Mouse (Mus musculus) ZHBTc4 (cell line): ENCODE results near the gene Ankrd13d.

Experiments used
- DNase-seq: peaks from one replicate; pipeline ENCODE4 v3.0.0-alpha.2; 2011; ENCODE audit warnings: low read depth, low spot score

The Ankrd13d gene

GRCm38 (mm10) chr19:4227894-4228678 is 54.9 kb downstream of the Ankrd13d start:
- DNase-seq: peak; percentile 91

GRCm38 (mm10) chr19:4227446-4227845 is 55.5 kb downstream of the Ankrd13d start:
- peak; percentile 55 for DNase-seq

GRCm38 (mm10) chr19:4226779-4227178 is 56.2 kb downstream of the Ankrd13d start:
- no peak for DNase-seq

DNA sequence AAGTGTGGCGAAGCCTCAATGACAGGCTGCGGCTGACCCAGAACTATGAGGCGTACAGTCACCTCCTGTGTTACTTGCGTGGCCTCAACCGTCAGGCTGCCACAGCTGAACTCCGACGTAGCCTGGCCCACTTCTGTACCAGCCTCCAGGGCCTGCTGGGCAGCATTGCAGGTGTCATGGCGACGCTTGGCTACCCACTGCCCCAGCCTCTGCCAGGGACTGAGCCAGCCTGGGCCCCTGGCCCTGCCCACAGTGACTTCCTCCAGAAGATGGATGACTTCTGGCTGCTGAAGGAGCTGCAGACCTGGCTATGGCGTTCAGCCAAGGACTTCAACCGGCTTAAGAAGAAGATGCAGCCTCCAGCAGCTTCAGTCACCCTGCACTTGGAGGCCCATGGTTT is 60.8 kb downstream of the Ankrd13d start:
- DNase-seq: no peak

DNA sequence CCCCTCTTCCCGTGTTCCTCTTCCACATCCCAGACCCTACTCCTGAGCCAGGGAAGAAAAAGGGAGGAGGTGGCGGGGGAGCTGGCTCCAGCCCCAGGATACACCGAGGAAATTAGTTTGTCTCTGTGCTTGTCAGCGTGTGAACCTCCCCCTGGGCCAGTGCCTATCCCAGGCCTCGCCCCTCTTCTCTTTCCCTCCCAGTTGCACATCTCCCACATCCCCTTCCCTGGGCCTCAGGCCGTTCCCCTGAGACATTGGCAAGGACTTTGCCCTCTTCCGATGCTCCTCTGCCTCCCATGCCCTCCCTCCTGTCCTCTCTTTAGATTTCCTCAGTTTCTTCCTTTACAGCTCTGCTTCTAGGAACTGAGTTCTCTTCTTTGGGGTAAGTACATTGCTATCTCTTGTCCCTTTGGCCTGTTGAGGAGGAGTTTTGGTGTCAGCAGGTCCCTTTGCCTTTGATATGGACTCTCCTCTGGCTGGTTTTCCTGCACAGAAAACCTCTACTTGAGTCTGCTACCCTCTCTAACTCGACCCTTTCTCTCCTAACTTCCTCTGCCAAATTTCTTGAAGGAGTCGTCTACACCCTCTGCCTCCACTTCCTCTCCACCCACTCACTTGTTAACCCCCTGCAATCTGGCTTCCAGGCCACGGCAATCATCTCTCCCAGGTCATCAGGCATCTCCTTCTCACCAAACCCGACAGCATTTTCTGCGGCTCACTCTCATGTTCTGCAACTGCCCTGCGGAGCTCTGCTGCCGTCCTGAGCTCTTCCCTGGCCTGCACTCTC is 61.8 kb downstream of the Ankrd13d start:
- no peak for DNase-seq

DNA sequence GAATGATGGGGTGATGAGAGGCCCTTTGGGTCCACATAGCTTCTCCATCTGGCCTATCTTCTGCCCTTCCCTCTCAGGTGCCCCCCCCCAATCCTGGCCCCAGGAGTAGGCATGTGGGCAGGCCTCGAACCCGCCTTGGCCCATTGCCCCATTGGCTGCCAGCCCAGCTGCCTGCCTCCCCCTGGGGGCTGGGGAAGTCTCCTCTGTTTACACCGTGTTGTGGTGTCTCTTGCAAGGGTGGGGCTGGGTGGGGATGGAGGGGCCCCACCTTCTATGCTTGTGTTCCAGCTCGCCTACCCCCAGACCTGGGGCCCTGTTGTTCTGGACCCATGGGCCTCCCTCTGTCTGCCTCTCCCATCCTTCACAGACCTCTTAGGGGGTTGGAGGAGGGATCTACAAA is 62.5 kb downstream of the Ankrd13d start:
- no peak for DNase-seq
